Mouse (Mus musculus) brown adipose tissue, adult 24 weeks (tissue): ENCODE measurements around the gene Carnmt1. TPM values are rescaled to one million over a fixed set of nuclear protein-coding genes. Genes with fewer than 3 reads are reported as not detected.

Source experiments
- H3K27ac ChIP-seq: fragments of 200-500 bp; replicated peaks from 2 replicates; pipeline ENCODE4 v1.5.1; 2012; ENCODE audit warnings: low read depth, mild to moderate bottlenecking, low read length
- H3K4me1 ChIP-seq: fragments of 200-500 bp; 2 replicates; pipeline ENCODE4 v1.6.1; 2012; ENCODE audit warnings: low read length, mixed read lengths; ENCODE audit not compliant: control insufficient read depth, insufficient read depth, insufficient read length
- H3K4me3 ChIP-seq: fragments of 200-500 bp; 2 replicates; pipeline ENCODE4 v1.5.1; 2012; ENCODE audit warnings: low read depth, mild to moderate bottlenecking, low read length, moderate library complexity; ENCODE audit not compliant: insufficient read depth
- polyA plus RNA-seq: library from polyadenylated mRNA; stranded (reverse); fragments of >200 nt; gene quantifications from 2 replicates; pipeline ENCODE4 v1.2.4, GENCODE M21; 2012; ENCODE audit not compliant: missing spikeins, insufficient read depth, insufficient read length

Gene Carnmt1
- 23.7 and 24.6 TPM in 2 replicates for polyA plus RNA-seq

- peak within 1 kb of the TSS; percentile 87 for H3K4me3 ChIP-seq
- peaks cover 5% of the 10 kb centered on the region for H3K4me1 ChIP-seq
- H3K27ac ChIP-seq: peak within 1 kb of the TSS; percentile 3; the same call in 1 of the 2 replicates
These were observed at the start of gene Carnmt1 for GRCm38 (mm10) chr19:18670608-18671007. Gene Carnmt1, plus strand, starts transcription at chr19:18670764.

- no peak overlapping the region for H3K4me3 ChIP-seq
- no peak overlapping the region for H3K27ac ChIP-seq
- H3K4me1 ChIP-seq: peaks cover 36% of the 10 kb centered on the region
These were observed 46.7 kb upstream of the Carnmt1 start for GRCm38 (mm10) chr19:18623894-18624293.

- H3K4me3 ChIP-seq: peak overlapping the region; percentile 20; the same call in 1 of the 2 replicates
- H3K27ac ChIP-seq: 0 out of 2 replicates have a peak overlapping the region, but pooled peaks have one; percentile 20
These were observed 41.0 kb upstream of the Carnmt1 start for GRCm38 (mm10) chr19:18629589-18629988.

GRCm38 (mm10) chr19:18630221-18631119 is 40.1 kb upstream of the Carnmt1 start:
- Histone ChIP-seq H3K27ac (peak overlapping the region; percentile 87), H3K4me1 (peaks cover 11% of the 10 kb centered on the region; the same call in 1 of the 2 replicates), H3K4me3 (peak overlapping the region; percentile 95)

More at GRCm38 (mm10) chr19:18629589-18629988, 41.0 kb upstream of the Carnmt1 start:
- peaks cover 14% of the 10 kb centered on the region; the same call in 1 of the 2 replicates for H3K4me1 ChIP-seq

- Histone ChIP-seq H3K4me1 (peaks cover 11% of the 10 kb centered on the region; the same call in 1 of the 2 replicates), H3K27ac (peak overlapping the region; percentile 87), H3K4me3 (peak overlapping the region; percentile 95)
These were observed 39.4 kb upstream of the Carnmt1 start for GRCm38 (mm10) chr19:18631161-18631643.

- Histone ChIP-seq H3K27ac (peak within 1 kb of the TSS; percentile 87), H3K4me1 (peaks cover 10% of the 10 kb centered on the region; the same call in 1 of the 2 replicates), H3K4me3 (peak within 1 kb of the TSS; percentile 95)
These were observed 38.8 kb upstream of the Carnmt1 start, which contains the start of the genes Ostf1 and Nmrk1 for GRCm38 (mm10) chr19:18631644-18632219. Gene Ostf1, minus strand, starts transcription at chr19:18631823. Gene Nmrk1, plus strand, starts transcription at chr19:18631950.

GRCm38 (mm10) chr19:18632231-18633185 is 38.1 kb upstream of the Carnmt1 start:
- Histone ChIP-seq H3K27ac (no peak overlapping the region), H3K4me1 (peaks cover 11% of the 10 kb centered on the region; the same call in 1 of the 2 replicates), H3K4me3 (peak overlapping the region; percentile 64)

GRCm38 (mm10) chr19:18637954-18638353 is 32.6 kb upstream of the Carnmt1 start:
- peaks cover 5% of the 10 kb centered on the region; the same call in 1 of the 2 replicates for H3K4me1 ChIP-seq
- H3K27ac ChIP-seq: no peak overlapping the region
- H3K4me3 ChIP-seq: no peak overlapping the region

- no peak overlapping the region for H3K4me3 ChIP-seq
- H3K27ac ChIP-seq: no peak overlapping the region
- H3K4me1 ChIP-seq: peaks cover 3% of the 10 kb centered on the region; the same call in 1 of the 2 replicates
These were observed 31.6 kb upstream of the Carnmt1 start for GRCm38 (mm10) chr19:18638949-18639348.

GRCm38 (mm10) chr19:18639552-18639951 is 31.0 kb upstream of the Carnmt1 start:
- peaks cover 3% of the 10 kb centered on the region; the same call in 1 of the 2 replicates for H3K4me1 ChIP-seq
- H3K27ac ChIP-seq: no peak overlapping the region
- H3K4me3 ChIP-seq: no peak overlapping the region

- no peak overlapping the region for H3K4me3 ChIP-seq
- peaks cover 3% of the 10 kb centered on the region; the same call in 1 of the 2 replicates for H3K4me1 ChIP-seq
- H3K27ac ChIP-seq: no peak overlapping the region; the same call in 1 of the 2 replicates
These were observed 29.6 kb upstream of the Carnmt1 start for GRCm38 (mm10) chr19:18641001-18641400.

GRCm38 (mm10) chr19:18643411-18643810 is 27.2 kb upstream of the Carnmt1 start:
- Histone ChIP-seq H3K4me1 (no peaks in the 10 kb centered on the region), H3K27ac (no peak overlapping the region), H3K4me3 (no peak overlapping the region)

GRCm38 (mm10) chr19:18644084-18644483 is 26.5 kb upstream of the Carnmt1 start:
- Histone ChIP-seq H3K4me3 (no peak overlapping the region), H3K4me1 (no peaks in the 10 kb centered on the region), H3K27ac (no peak overlapping the region)

- Histone ChIP-seq H3K4me3 (no peak overlapping the region), H3K27ac (no peak overlapping the region), H3K4me1 (no peaks in the 10 kb centered on the region)
These were observed 24.2 kb upstream of the Carnmt1 start for GRCm38 (mm10) chr19:18646397-18646796.
